Mouse (Mus musculus) adrenal gland, postnatal 0 days (tissue): Measurements from ENCODE around the gene Dhx29. TPM values are rescaled to one million over a fixed set of nuclear protein-coding genes. Genes with fewer than 3 reads are reported as not detected.

ENCODE experiments used
- polyA plus RNA-seq: library from polyadenylated mRNA; unstranded; fragments of >200 nt; fragmentation: Nextera tagmentation; extraction: Ambion mirVana; gene quantifications from 2 replicates; pipeline ENCODE4 v1.2.1, GENCODE M21; 2015

Dhx29 gene
- polyA plus RNA-seq = 9.1 and 15.8 TPM in 2 replicates

GRCm38 (mm10) chr13:112927287-112928001 lies at the start of gene Dhx29, which contains the start of gene Mtrex:
Gene Dhx29, plus strand, starts transcription at chr13:112927454.
Gene Mtrex, minus strand, starts transcription at chr13:112927398.

GRCm38 (mm10) chr13:112987532-112987943 lies 60.3 kb downstream of the Dhx29 start, which contains the start of gene Ccno:
Gene Ccno, plus strand, starts transcription at chr13:112987802.

GRCm38 (mm10) chr13:112993531-112994152 lies 66.4 kb downstream of the Dhx29 start, which contains the start of gene Mcidas:
Gene Mcidas, plus strand, starts transcription at chr13:112993845.

Other genes starting within 250 kb of the Dhx29 start
- gene Plpp1, start 126.7 kb upstream of the Dhx29 start, polyA plus RNA-seq = 253 and 443 TPM in 2 replicates
- 36.2 and 49.1 TPM in 2 replicates for gene Mtrex, start 56 bp upstream of the Dhx29 start, polyA plus RNA-seq
- 0.60 and 1.8 TPM in 2 replicates for gene Ccno, start 60.3 kb downstream of the Dhx29 start, polyA plus RNA-seq
- gene Mcidas, start 66.4 kb downstream of the Dhx29 start, polyA plus RNA-seq = not detected in 2 replicates
- gene Cdc20b, start 107.7 kb downstream of the Dhx29 start, polyA plus RNA-seq = 0.11 TPM in 1 of 2 replicates, not detected in the other
- gene Gpx8, start 119.0 kb downstream of the Dhx29 start, polyA plus RNA-seq = 234 and 411 TPM in 2 replicates
- gene Gzma, start 173.5 kb downstream of the Dhx29 start, polyA plus RNA-seq = 6.8 and 10.1 TPM in 2 replicates